Mouse (Mus musculus) heart, postnatal 25 days (tissue): ENCODE measurements around the gene Rpl5. TPM values are rescaled to one million over a fixed set of nuclear protein-coding genes. Genes with fewer than 3 reads are reported as not detected.

ENCODE experiments used
- DNase-seq: peaks from one replicate; pipeline ENCODE4 v3.0.0; 2022; ENCODE audit warnings: low spot score
- intact Hi-C: fragments of 180-260 bp; cut with DNase I; formaldehyde crosslinking; loops from one replicate; pipeline ENCODE4 v1.15.1; 2025
- total RNA-seq, 2 experiments: library from RNA; stranded (reverse); gene quantifications; 2 replicates each; pipeline ENCODE4 v1.2.3; 2021

The Rpl5 gene
- total RNA-seq = 10 to 100 TPM; 30.6 to 34.7 TPM

GRCm38 (mm10) chr5:107900206-107901013 lies at the start of gene Rpl5:
Gene Rpl5, plus strand, starts transcription at chr5:107900502.
- intact Hi-C loops = loop anchor here (2.0 to 10.0 kb wide), 2 partner anchors 32 to 234 kb away; partner anchors contain the start of genes Ccdc18 and Tmed5

GRCm38 (mm10) chr5:107853807-107854206 lies 46.5 kb upstream of the Rpl5 start:
- DNase-seq = peak; percentile 13
- intact Hi-C loops = no loop called here

More at GRCm38 (mm10) chr5:107900206-107901013, at the start of gene Rpl5:
- DNase-seq = peak; percentile 89

DNA sequence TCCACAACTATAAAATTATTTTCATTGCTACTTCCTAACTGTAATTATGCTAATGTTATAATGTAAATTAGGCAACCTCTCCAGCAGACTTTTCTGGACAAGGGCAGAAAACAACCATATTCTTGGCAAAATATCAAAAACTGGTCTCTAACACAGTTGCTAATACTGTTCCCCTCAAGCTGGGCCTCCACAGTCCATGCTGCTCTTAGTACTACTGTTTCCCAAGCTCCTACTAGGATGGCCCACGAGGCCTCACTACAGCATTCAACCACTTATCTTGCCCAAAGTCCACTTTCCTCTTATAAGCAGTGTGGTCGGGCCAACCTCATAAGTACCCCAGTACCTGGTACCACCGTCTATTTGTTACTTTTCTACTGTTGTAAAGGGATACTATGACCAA lies 45.7 kb upstream of the Rpl5 start:
- DNase-seq = no peak
- intact Hi-C loops = no loop called here

DNA sequence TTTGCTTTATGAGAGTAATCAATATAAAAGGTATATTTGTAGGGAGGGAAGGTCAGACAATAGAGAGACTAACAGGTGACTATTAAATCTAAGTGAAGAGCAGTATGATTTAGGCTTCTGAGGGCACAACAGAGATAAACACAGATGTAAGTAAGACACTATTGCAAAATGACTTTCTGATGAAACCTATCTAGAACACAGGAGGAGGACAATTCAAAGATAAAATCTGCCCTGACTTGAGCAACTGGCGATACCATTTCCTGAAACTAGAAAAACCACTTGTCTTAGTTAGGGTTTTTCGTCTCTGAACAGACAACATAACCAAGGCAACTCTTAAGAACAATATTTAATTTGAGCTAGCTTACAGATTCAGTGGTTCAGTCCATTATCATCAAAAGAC lies 44.8 kb upstream of the Rpl5 start:
- intact Hi-C loops = no loop called here
- DNase-seq = no peak

DNA sequence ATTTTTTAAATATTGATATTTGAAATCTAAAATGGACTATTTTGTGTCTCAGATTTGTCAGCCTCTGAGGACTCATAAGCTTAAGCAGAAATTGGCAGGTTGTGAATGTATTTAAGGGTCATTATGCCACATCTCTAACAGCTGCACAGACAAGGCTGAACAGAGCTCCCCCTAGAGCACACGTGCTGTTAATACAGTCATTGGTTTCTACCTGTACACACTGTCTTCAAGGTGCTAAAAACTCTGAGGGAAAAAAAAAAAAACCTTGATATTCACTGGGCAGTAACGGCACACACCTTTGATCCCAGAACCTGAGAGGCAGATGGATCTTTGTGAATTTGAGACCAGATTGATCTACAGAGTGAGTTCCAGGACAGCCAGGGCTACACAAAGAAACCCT lies 41.3 kb upstream of the Rpl5 start:
- intact Hi-C loops = no loop called here
- DNase-seq = no peak

DNA sequence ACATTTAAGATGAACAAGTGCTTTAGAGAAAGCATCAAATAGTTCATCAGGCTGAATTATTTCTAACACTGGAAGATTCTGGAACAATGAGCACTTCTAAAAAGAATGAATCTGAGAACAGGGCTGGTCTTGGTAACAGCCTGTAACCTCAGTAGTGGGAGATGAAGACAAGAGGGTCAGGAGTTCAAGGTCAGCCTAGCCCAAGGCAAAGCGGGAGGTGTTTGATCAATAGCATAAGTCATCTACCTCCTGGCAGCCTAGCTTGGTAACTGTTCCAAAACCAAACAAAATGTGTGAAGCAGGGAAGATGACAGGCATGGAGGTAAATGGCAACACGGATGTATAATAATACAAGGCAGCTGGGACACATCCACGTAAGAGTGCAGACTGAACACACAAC lies 36.3 kb upstream of the Rpl5 start:
- intact Hi-C loops = no loop called here
- no peak for DNase-seq

- intact Hi-C loops = no loop called here
- DNase-seq = no peak
Measured at GRCm38 (mm10) chr5:107866127-107867126, 33.9 kb upstream of the Rpl5 start.

DNA sequence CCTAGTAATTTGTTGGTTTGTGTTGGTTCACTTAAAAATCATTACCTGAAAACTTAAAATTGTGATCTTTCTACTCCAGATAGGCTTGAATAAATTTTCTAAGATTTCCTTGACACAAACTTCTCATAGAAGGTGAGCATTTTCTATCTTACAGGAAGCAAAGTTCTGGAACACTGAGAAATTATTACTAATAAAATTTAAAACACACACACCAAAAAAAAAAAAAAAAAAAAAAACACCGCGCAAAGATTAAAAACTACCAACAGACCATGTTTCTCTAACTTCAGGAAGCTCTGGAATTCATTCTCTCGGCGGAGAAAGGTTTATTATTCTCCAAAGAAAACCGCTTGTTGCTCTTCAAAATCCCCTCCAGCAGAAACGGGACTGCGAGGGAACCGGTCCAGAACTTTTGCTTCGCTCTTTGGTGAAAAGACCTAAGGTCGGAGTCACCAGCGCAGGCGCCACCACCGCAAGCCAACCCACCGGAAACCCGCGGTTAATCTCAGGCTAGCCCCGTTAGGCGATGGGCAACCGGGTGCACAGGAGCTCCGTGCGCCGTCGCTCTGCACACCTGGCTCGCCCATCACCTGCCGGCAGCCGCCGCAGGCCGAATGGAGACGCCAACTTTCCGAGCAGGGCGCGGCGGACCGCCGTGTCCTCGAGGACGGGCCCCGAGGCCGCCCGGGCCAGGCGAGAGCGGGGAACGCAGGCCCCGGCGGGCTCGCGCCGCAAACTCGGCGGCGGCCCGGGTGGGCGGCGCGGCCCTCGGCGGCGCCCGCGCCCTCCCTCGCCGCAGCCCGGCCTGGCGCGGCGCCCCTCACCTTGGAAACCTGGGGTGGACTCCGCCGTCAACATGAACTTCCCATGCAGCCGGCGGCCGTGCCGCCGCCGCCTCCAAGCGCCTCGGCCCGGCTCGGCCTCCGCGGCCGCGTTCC lies 32.1 kb upstream of the Rpl5 start:
- peak; percentile 42 for DNase-seq
- intact Hi-C loops = loop anchor here (2.0 kb wide), 1 partner anchor 33 kb away; the partner anchor contains the start of gene Rpl5

- intact Hi-C loops = loop anchor here (2.0 kb wide), 1 partner anchor 32 kb away; the partner anchor contains the start of gene Rpl5
- peak; percentile 90 for DNase-seq
Measured at GRCm38 (mm10) chr5:107868905-107869424, 31.3 kb upstream of the Rpl5 start.

- DNase-seq = no peak
- intact Hi-C loops = loop anchor here (2.0 kb wide), 1 partner anchor 31 kb away; the partner anchor contains the start of gene Rpl5
Measured at GRCm38 (mm10) chr5:107869701-107870100, 30.6 kb upstream of the Rpl5 start.

DNA sequence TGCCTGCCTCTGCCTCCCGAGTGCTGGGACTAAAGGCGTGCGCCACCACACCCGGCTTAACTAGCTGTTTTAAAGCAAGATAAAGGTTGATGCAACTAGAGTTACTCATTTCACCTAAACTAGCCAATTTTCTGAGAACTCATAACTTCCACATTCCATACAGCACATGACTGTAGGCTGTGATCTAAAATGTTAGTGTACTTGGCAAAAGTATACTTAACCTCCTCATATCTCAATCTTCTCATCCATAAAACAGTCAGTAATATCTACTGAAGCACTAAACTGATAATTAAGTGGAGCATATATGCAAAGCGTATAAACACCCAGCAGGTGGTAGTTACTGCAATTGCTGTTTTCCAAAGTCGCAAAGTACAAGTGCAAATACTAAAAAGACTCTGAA lies 27.0 kb upstream of the Rpl5 start:
- intact Hi-C loops = no loop called here
- DNase-seq = no peak

DNA sequence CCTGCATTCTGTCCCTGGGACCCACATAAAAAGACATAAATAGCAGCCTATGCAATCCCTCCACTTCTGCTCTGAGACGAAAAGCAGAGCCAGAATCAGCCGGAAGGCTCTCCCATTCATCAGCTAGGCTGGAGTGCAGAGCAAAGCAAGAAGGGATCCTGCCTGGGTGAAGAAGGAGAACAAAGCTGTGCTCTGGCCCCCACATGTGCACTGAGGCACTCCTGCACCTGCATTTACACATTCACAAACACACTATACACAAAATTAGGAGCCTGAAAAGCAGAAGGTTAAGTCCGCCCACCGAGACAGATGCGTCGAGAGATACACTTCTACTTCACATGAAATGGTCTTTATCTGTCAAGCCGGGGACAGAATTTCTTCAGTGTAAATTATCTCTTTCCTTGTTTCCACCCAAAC lies 26.4 kb upstream of the Rpl5 start:
- no peak for DNase-seq
- intact Hi-C loops = no loop called here

GRCm38 (mm10) chr5:107874561-107875260 lies 25.6 kb upstream of the Rpl5 start, which contains the start of gene Evi5:
Gene Evi5, minus strand, starts transcription at chr5:107875107.
- intact Hi-C loops = loop anchor here (5.0 kb wide), 1 partner anchor 82 kb away; no protein-coding TSS in a partner anchor
- no peak for DNase-seq

- DNase-seq = no peak
- intact Hi-C loops = loop anchor here (5.0 kb wide), 1 partner anchor 83 kb away; no protein-coding TSS in a partner anchor
Measured at GRCm38 (mm10) chr5:107875261-107875611, 25.1 kb upstream of the Rpl5 start.

GRCm38 (mm10) chr5:107877053-107877452 lies 23.2 kb upstream of the Rpl5 start:
- DNase-seq = no peak
- intact Hi-C loops = loop anchor here (5.0 kb wide), 1 partner anchor 85 kb away; no protein-coding TSS in a partner anchor

GRCm38 (mm10) chr5:107880710-107881109 lies 19.6 kb upstream of the Rpl5 start:
- DNase-seq = no peak
- intact Hi-C loops = no loop called here

DNA sequence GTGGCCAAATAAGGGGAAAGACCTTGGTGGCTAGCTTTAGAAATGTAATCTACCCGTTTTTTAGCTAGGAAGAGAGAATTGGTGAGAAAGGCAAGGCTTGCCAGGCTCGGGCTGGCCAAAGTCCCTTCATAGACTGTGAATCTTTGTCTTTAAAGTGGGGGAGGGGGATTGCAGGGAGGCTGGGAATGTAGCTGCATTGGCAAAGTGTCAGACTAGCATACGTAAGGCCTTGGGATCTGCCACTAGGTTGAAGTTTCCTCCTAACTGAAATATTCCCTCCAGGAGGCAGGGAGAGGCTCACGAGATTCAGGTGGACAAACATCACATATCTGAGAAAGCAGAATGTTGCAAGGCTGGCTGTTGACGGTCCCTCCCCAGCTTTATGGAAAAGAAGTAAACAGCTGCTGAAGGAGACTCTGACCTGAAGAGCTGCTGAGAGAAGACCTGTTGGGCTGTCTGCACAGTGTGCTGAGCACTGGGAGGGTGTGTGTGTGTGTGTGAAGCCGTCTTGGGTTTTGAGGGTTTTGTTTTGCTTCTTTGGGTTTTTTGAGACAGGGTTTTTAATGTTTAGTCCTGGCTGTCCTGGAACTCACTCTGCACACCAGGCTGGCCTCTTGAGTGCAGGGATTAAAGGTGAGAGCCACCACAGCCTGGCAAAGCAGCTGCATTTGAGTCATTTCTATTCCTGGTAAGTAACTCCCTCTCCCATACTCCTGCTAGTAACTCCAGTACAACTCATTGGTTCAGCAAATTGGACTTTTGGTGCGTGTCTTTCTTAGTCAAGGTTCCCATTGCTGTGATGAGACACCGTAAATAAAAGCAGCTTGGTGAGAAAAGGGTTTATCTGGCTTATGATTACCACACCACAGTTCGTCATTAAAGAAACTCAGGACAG lies 10.1 kb upstream of the Rpl5 start:
- intact Hi-C loops = loop anchor here (2.0 to 5.0 kb wide), 2 partner anchors 98 to 277 kb away; no protein-coding TSS in a partner anchor
- no peak for DNase-seq
